Mouse (Mus musculus) embryonic stem cell, embryonic (primary cell): ENCODE measurements around the gene Zfp428.

Experiments
- CTCF ChIA-PET, 4 experiments: fragments of 300-600 bp in 2 of 4; fragments of 350-600 bp in 2 of 4; sonication (Branson Sonifier 250); formaldehyde crosslinking; loops; one replicate each; lab custom pipeline; 2022; ENCODE audit warnings: inconsistent platforms in 2 of 4; lab: Charles Lee
- POLR2A ChIA-PET, 4 experiments: fragments of 300-600 bp in 2 of 4; fragments of 350-600 bp in 2 of 4; sonication (Branson Sonifier 250); formaldehyde crosslinking; loops; one replicate each; lab custom pipeline; 2022; ENCODE audit warnings: antibody characterized with exemption in 4 of 4, inconsistent platforms in 1 of 4; lab: Charles Lee

The Zfp428 gene

GRCm38 (mm10) chr7:24506838-24507725, at the start of gene Zfp428:
Gene Zfp428, plus strand, starts transcription at chr7:24507006.
- POLR2A ChIA-PET = interaction anchor here (0.6 to 11.8 kb wide), 80 partner anchors 9 to 1305 kb away, joined by 3 to 133 read pairs (median 4); partner anchors contain the start of genes Cadm4 (in 2 of the 4), Irgc1 (in 2 of the 4), Irgq (in 2 of the 4) and Plaur (in 2 of the 4)
- CTCF ChIA-PET = interaction anchor here in 3 of 4 experiments (0.5 to 2.9 kb wide), 18 partner anchors 8 to 519 kb away, joined by 3 to 16 read pairs (median 4); partner anchors contain the start of gene Phldb3 (in 1 of the 3)

GRCm38 (mm10) chr7:24457726-24458370, 49.0 kb upstream of the Zfp428 start:
- ChIA-PET CTCF (interaction anchor here in 3 of 4 experiments (0.6 to 2.5 kb wide), 19 partner anchors 10 to 192 kb away, joined by 3 to 24 read pairs (median 4); no protein-coding TSS in a partner anchor), POLR2A (interaction anchor here (0.6 to 2.4 kb wide), 39 partner anchors 9 to 1795 kb away, joined by 3 to 15 read pairs (median 4); partner anchors contain the start of genes Smg9 (in 2 of the 4), Cadm4 (in 1 of the 4), Rps19 (in 1 of the 4) and Zfp428 (in 1 of the 4))

DNA sequence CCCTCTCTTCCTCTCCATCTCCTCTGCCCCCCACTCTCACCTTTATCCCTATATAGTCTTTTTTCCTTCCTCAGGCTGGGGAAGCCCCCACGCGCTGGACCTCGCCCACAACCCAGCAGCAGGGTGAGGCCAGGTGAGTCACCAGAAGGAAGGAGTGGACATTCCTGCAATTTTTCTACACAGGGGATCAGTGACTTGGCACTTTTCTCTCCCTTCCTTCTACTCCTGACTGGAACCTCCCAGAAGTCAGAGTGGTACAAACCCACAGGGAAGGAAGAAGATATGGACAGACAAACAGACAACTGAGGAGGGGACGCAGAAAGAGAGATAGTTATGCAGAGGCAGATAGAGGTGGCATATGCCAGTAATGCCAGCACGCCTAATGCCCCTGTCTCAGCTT, 47.4 kb upstream of the Zfp428 start:
- CTCF ChIA-PET = interaction anchor here (1.1 to 6.9 kb wide), 7 partner anchors 14 to 183 kb away, joined by 3 to 61 read pairs (median 6); no protein-coding TSS in a partner anchor

DNA sequence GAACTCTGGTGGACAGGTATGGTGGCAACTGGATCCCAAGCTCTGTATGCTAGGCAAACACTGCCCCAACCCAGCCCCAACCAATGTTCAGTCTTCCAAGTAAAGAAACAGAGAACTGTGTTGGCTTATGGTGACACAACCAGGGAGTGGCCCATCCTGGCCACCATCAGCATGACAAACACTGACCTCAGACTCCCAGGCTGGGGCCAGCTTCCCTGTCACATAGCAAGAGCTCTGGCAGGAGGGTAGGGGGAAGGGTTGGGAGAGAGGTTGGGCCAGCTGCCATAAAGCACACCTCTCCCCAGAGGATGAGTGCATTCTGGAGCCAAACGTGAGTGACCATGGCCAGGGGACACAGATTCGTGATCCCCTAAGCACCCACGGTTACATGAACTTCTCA, 47.0 kb upstream of the Zfp428 start:
- ChIA-PET CTCF (interaction anchor here (0.9 to 6.9 kb wide), 9 partner anchors 13 to 182 kb away, joined by 3 to 61 read pairs (median 5); partner anchors contain the start of gene Irgq (in 1 of the 4)), POLR2A (interaction anchor here in 3 of 4 experiments (0.8 to 4.7 kb wide), 18 partner anchors 8 to 394 kb away, joined by 3 to 25 read pairs (median 4); partner anchors contain the start of genes Zfp428 (in 2 of the 3), Irgc1 (in 1 of the 3) and Smg9 (in 1 of the 3))

More for the DNA sequence above, 47.4 kb upstream of the Zfp428 start:
- POLR2A ChIA-PET = interaction anchor here in 3 of 4 experiments (0.8 to 4.7 kb wide), 15 partner anchors 7 to 394 kb away, joined by 3 to 25 read pairs (median 5); partner anchors contain the start of genes Zfp428 (in 2 of the 3), Irgc1 (in 1 of the 3) and Smg9 (in 1 of the 3)

DNA sequence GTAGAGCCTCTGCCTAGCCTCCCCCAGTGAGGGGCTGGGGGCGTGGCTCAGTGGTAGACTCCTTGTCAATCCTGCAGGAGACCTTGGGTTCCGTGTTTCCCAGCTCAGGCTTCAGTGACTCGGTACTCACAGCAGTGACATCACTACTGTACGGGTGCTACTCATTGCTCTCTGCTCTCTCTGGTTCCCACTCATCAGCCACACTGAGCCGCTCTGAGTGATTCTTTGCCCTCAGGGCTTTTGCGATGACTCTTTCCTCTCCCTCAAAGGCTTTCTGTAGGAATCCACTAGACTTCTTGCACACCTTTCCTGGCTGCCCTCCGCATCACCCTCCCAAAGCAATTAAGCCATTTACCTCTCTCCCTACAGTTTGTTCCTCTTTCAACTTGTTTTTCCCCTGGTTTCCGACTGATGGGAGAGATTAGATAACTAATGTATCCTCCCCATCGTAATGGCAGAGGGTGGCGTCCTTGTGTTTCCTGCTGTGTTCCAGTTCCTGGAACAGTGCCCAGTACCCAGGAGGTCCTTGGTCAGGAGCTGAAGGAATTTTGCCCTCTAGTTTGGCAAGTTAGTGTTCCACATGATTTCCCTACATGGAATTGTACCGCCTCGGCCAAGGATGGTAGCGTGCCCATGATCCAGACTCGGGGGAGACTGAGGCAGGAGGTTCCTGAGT, 45.3 kb upstream of the Zfp428 start:
- POLR2A ChIA-PET = interaction anchor here in 3 of 4 experiments (0.5 to 4.7 kb wide), 25 partner anchors 9 to 190 kb away, joined by 3 to 25 read pairs (median 5); partner anchors contain the start of genes Irgc1 (in 2 of the 3), Smg9 (in 2 of the 3) and Zfp428 (in 2 of the 3)
- CTCF ChIA-PET = interaction anchor here (0.5 to 6.9 kb wide), 14 partner anchors 11 to 429 kb away, joined by 3 to 61 read pairs (median 5); partner anchors contain the start of gene Zfp428 (in 1 of the 4)

GRCm38 (mm10) chr7:24462388-24463319, 44.2 kb upstream of the Zfp428 start, which contains the start of gene Plaur:
Gene Plaur, plus strand, starts transcription at chr7:24462484.
- CTCF ChIA-PET = interaction anchor here (0.6 to 6.9 kb wide), 21 partner anchors 10 to 316 kb away, joined by 3 to 61 read pairs (median 6); no protein-coding TSS in a partner anchor

GRCm38 (mm10) chr7:24466835-24467234, 40.0 kb upstream of the Zfp428 start:
- CTCF ChIA-PET = interaction anchor here in 2 of 4 experiments (0.8 to 1.5 kb wide), 5 partner anchors 9 to 131 kb away, joined by 3 to 5 read pairs (median 3); no protein-coding TSS in a partner anchor
- POLR2A ChIA-PET = interaction anchor here in 2 of 4 experiments (1.8 to 2.2 kb wide), 2 partner anchors 9 to 14 kb away, joined by 3 to 7 read pairs; no protein-coding TSS in a partner anchor

More at GRCm38 (mm10) chr7:24462388-24463319, 44.2 kb upstream of the Zfp428 start, which contains the start of gene Plaur:
- POLR2A ChIA-PET = interaction anchor here in 3 of 4 experiments (0.5 to 4.7 kb wide), 24 partner anchors 9 to 421 kb away, joined by 3 to 25 read pairs (median 4); partner anchors contain the start of genes Irgc1 (in 2 of the 3), Rps19 (in 1 of the 3), Smg9 (in 1 of the 3) and Zfp428 (in 1 of the 3)

DNA sequence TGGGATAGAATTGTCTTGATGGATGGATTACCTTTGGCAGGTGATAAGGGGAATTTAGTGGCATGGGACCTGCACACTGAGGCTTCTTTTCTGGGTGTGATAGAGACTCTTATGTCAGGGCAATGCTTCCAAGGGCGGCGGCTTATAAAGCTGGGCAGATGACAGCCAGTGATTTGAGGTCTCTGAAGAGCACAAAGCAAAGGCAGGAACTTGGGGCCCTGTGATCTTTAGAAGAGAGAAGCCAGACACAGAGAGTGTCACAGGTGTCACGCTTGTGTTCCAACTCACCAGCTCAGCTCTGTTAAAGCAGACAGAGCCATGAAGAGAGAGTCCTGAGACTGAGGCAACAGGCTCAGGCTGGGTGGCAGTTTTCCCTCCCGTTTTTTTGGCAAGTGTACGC, 38.9 kb upstream of the Zfp428 start:
- ChIA-PET CTCF (interaction anchor here (0.6 to 1.9 kb wide), 8 partner anchors 10 to 148 kb away, joined by 3 to 19 read pairs (median 5); partner anchors contain the start of gene Cadm4 (in 1 of the 4)), POLR2A (interaction anchor here in 3 of 4 experiments (1.0 to 2.2 kb wide), 6 partner anchors 10 to 65 kb away, joined by 3 to 7 read pairs (median 4); no protein-coding TSS in a partner anchor)

GRCm38 (mm10) chr7:24469126-24469525, 37.7 kb upstream of the Zfp428 start:
- CTCF ChIA-PET = interaction anchor here (0.6 to 1.9 kb wide), 9 partner anchors 11 to 141 kb away, joined by 3 to 19 read pairs (median 5); partner anchors contain the start of gene Smg9 (in 1 of the 4)
- POLR2A ChIA-PET = interaction anchor here in 2 of 4 experiments (1.0 to 2.2 kb wide), 2 partner anchors 11 to 61 kb away, joined by 3 to 7 read pairs; no protein-coding TSS in a partner anchor

GRCm38 (mm10) chr7:24470356-24470755, 36.5 kb upstream of the Zfp428 start:
- POLR2A ChIA-PET = interaction anchor here in 1 of 4 experiments (1.4 kb wide), 1 partner anchor 43 kb away, joined by 3 read pairs; no protein-coding TSS in a partner anchor
- CTCF ChIA-PET = interaction anchor here in 2 of 4 experiments (0.8 to 1.2 kb wide), 2 partner anchors 11 to 31 kb away, joined by 3 read pairs; no protein-coding TSS in a partner anchor

GRCm38 (mm10) chr7:24472442-24472841, 34.4 kb upstream of the Zfp428 start:
- ChIA-PET POLR2A (interaction anchor here (0.6 to 2.8 kb wide), 24 partner anchors 8 to 155 kb away, joined by 3 to 10 read pairs (median 4); partner anchors contain the start of genes Cadm4 (in 2 of the 4), Plaur (in 2 of the 4), Irgc1 (in 1 of the 4) and Pinlyp (in 1 of the 4)), CTCF (interaction anchor here (0.5 to 4.0 kb wide), 87 partner anchors 9 to 1155 kb away, joined by 3 to 117 read pairs (median 5); partner anchors contain the start of genes Cadm4 (in 3 of the 4), Smg9 (in 3 of the 4), Irgc1 (in 2 of the 4) and Plaur (in 2 of the 4))

GRCm38 (mm10) chr7:24472937-24473336, 33.9 kb upstream of the Zfp428 start:
- CTCF ChIA-PET = interaction anchor here (0.5 to 4.0 kb wide), 89 partner anchors 8 to 1155 kb away, joined by 3 to 117 read pairs (median 5); partner anchors contain the start of genes Cadm4 (in 3 of the 4), Smg9 (in 3 of the 4), Irgc1 (in 2 of the 4) and Plaur (in 2 of the 4)
- POLR2A ChIA-PET = interaction anchor here in 3 of 4 experiments (0.6 to 2.8 kb wide), 24 partner anchors 8 to 155 kb away, joined by 3 to 10 read pairs (median 4); partner anchors contain the start of genes Cadm4 (in 2 of the 3), Plaur (in 2 of the 3), Irgc1 (in 1 of the 3) and Pinlyp (in 1 of the 3)

- ChIA-PET CTCF (interaction anchor here (0.5 to 4.0 kb wide), 110 partner anchors 8 to 743 kb away, joined by 3 to 117 read pairs (median 5); partner anchors contain the start of genes Plaur (in 3 of the 4), Cadm4 (in 2 of the 4), Irgq (in 2 of the 4) and AC161166.1 (in 1 of the 4)), POLR2A (interaction anchor here in 3 of 4 experiments (0.5 to 2.8 kb wide), 30 partner anchors 7 to 740 kb away, joined by 3 to 10 read pairs (median 4); partner anchors contain the start of genes Cadm4 (in 1 of the 3), Irgc1 (in 1 of the 3), Pinlyp (in 1 of the 3) and Plaur (in 1 of the 3))
These were observed 32.8 kb upstream of the Zfp428 start for GRCm38 (mm10) chr7:24473913-24474529.
